Mouse (Mus musculus): Measurements from ENCODE around the gene Ppfibp2.

GRCm38 (mm10) chr7:107593904-107594303, 1.1 kb upstream of the Ppfibp2 start:
- TF ChIP-seq CTCF (IDR thresholded peaks at IDR 0.05; ENCODE audit: control insufficient read depth, insufficient read depth, insufficient replicate concordance, low read depth, low read length) (no peak), POLR2A (IDR thresholded peaks at IDR 0.05; ENCODE audit: control insufficient read depth, low read depth, low read length) (no peak)

Measured in testis, adult 2 months (tissue).